Mouse (Mus musculus) liver, postnatal 0 days (tissue): Measurements from ENCODE around the gene Trit1. TPM values are rescaled to one million over a fixed set of nuclear protein-coding genes. Genes with fewer than 3 reads are reported as not detected.

Experiments
- ATAC-seq: fragments of 200-750 bp; cut with Nextera tagmentation; 2 replicates; pipeline ENCODE4 v1.8.0; 2017; ENCODE audit warnings: mild to moderate bottlenecking, moderate library complexity
- DNase-seq: peaks from one replicate; pipeline ENCODE4 v3.0.0-alpha.2; 2016
- H3K27ac ChIP-seq: fragments of 300-500 bp; sonication (generic); 2 replicates; pipeline ENCODE4 v1.5.1; 2014; ENCODE audit warnings: antibody characterized with exemption, moderate library complexity, mild to moderate bottlenecking, low read depth
- H3K27me3 ChIP-seq: fragments of 300-500 bp; sonication (generic); 2 replicates; pipeline ENCODE4 v1.6.1; 2014; ENCODE audit warnings: low read length, control low read depth, mixed read lengths; ENCODE audit not compliant: insufficient read depth
- H3K36me3 ChIP-seq: fragments of 300-500 bp; sonication (generic); replicated peaks from 2 replicates; pipeline ENCODE4 v1.6.1; 2014; ENCODE audit warnings: mild to moderate bottlenecking, control low read depth, low read length, moderate library complexity, mixed read lengths; ENCODE audit not compliant: insufficient read depth
- H3K4me1 ChIP-seq: fragments of 300-500 bp; sonication (generic); 2 replicates; pipeline ENCODE4 v1.6.1; 2014; ENCODE audit warnings: antibody characterized with exemption, mild to moderate bottlenecking, control low read depth; ENCODE audit not compliant: insufficient read depth
- H3K4me2 ChIP-seq: fragments of 300-500 bp; sonication (generic); 2 replicates; pipeline ENCODE4 v1.6.1; 2014; ENCODE audit warnings: low read depth, mild to moderate bottlenecking, low read length, moderate library complexity, mixed read lengths
- H3K4me3 ChIP-seq: fragments of 300-500 bp; sonication (generic); 2 replicates; pipeline ENCODE4 v1.5.1; 2014; ENCODE audit warnings: low read depth, low read length
- H3K9ac ChIP-seq: fragments of 300-500 bp; sonication (generic); replicated peaks from 2 replicates; pipeline ENCODE4 v1.6.1; 2014; ENCODE audit warnings: mild to moderate bottlenecking, moderate library complexity
- H3K9me3 ChIP-seq: fragments of 300-500 bp; sonication (generic); 2 replicates; pipeline ENCODE4 v1.6.1; 2016; ENCODE audit warnings: mild to moderate bottlenecking, control low read depth, low read length, mixed read lengths
- CTCF ChIP-seq: sonication (generic); IDR thresholded peaks from 2 replicates; pipeline ENCODE4 v1.5.1; 2016; ENCODE audit warnings: antibody characterized with exemption, low read depth
- EP300 ChIP-seq: IDR thresholded peaks from 2 replicates; pipeline ENCODE4 v1.6.1; 2016; ENCODE audit warnings: antibody characterized with exemption, low read depth, mild to moderate bottlenecking
- WGBS: fragments of 180-500 bp; shearing (Covaris S2); extraction: QIAGEN DNeasy Blood & Tissue Kit; methylation state at CpG from one replicate; pipeline ENCODE4 v1.1.7; 2014; ENCODE audit not compliant: insufficient replicate concordance; 5-methylcytosine and 5-hydroxymethylcytosine counted together
- polyA plus RNA-seq: library from polyadenylated mRNA; unstranded; fragments of >200 nt; fragmentation: Nextera tagmentation; extraction: Ambion mirVana; gene quantifications from 2 replicates; pipeline ENCODE4 v1.2.1, GENCODE M21; 2015

Gene Trit1
- polyA plus RNA-seq, 1 experiment from 2014 or later = 7.5 TPM

DNA sequence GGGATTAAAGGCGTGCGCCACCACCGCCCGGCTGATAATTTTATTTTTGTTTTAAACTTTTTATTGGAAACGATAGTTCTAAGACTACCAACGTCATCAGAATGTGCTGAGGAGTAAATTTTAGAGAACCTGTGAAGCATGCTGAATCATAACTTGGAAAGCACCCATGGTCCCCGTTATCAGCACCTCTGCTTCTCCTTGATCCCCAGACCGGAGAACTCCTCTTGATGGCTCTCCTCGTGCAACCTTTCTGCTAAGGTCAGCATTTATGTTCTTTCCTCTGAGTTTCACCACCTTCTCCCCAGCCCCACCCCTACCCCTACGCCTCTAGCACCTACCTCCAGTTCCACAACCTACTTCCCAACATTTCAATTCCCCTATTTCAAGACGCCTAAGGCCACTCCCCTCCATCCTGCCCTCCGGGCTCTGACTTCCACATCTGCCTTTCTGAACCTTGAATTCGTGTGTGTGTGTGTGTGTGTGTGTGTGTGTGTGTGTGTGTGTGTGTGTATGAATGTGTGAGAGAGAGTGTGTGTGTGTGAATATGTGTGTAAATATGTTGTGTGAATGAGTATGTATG, 67.0 kb downstream of the Trit1 start:
- Histone ChIP-seq H3K9me3 (no peaks in the 10 kb centered on the region), H3K9ac (no peak overlapping the region), H3K27ac (no peak overlapping the region), H3K27me3 (no peaks in the 10 kb centered on the region), H3K4me2 (no peak overlapping the region), H3K36me3 (no peaks in the 10 kb centered on the region), H3K4me3 (no peak overlapping the region), H3K4me1 (no peaks in the 10 kb centered on the region)
- TF ChIP-seq EP300 = no peak
- TF ChIP-seq CTCF = no peak
- DNase-seq (no peak), ATAC-seq (peak; percentile 20; the same call in 1 of the 2 replicates)
- WGBS = 54% methylated on average over 13 of the region's 13 CpGs

DNA sequence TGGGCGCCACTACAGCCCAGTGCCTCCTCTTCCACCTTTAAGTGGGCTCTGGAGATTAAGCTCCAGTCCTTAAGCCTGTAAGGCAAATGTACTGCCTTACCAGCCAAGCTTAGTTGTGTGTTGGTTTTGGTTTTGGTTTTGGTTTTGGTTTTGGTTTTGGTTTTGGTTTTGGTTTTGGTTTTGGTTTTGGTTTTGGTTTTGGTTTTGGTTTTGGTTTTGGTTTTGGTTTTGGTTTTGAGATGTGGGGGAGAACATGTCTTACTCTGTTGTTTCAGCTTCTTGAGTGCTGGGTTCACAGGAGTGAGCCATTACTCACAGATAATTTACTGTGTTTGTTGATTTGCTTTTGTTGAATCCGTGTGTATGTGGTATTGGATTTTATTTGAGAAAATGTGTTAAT, 68.9 kb downstream of the Trit1 start:
- Histone ChIP-seq H3K4me2 (no peak overlapping the region), H3K4me3 (no peak overlapping the region), H3K4me1 (no peaks in the 10 kb centered on the region), H3K9me3 (no peaks in the 10 kb centered on the region), H3K36me3 (no peaks in the 10 kb centered on the region), H3K27me3 (no peaks in the 10 kb centered on the region), H3K27ac (no peak overlapping the region), H3K9ac (no peak overlapping the region)
- ATAC-seq (no peak), DNase-seq (no peak)
- WGBS = 72% methylated on average over 2 of the region's 2 CpGs
- TF ChIP-seq CTCF = no peak
- TF ChIP-seq EP300 = no peak

- Histone ChIP-seq H3K27ac (no peak overlapping the region), H3K4me3 (no peak overlapping the region), H3K9me3 (no peaks in the 10 kb centered on the region), H3K27me3 (no peaks in the 10 kb centered on the region), H3K4me2 (no peak overlapping the region), H3K4me1 (no peaks in the 10 kb centered on the region), H3K9ac (no peak overlapping the region), H3K36me3 (no peaks in the 10 kb centered on the region)
- DNase-seq (no peak), ATAC-seq (no peak)
- WGBS = 83% methylated on average over 4 of the region's 4 CpGs
- TF ChIP-seq CTCF (peak; percentile 19; the same call in 1 of the 2 replicates), EP300 (no peak)
These were observed 70.0 kb downstream of the Trit1 start for GRCm38 (mm10) chr4:123086381-123086780.

- H3K27ac ChIP-seq = peak overlapping the region; percentile 64; the same call in 1 of the 2 replicates
- no peaks in the 10 kb centered on the region for H3K36me3 ChIP-seq
- no peak overlapping the region for H3K4me2 ChIP-seq
- no peak for DNase-seq
- H3K9ac ChIP-seq = no peak overlapping the region
- no peaks in the 10 kb centered on the region; the same call in 1 of the 2 replicates for H3K4me1 ChIP-seq
- no peaks in the 10 kb centered on the region for H3K9me3 ChIP-seq
- TF ChIP-seq CTCF (no peak), EP300 (no peak)
- ATAC-seq = peak; percentile 41
- WGBS = 59% methylated on average over 5 of the region's 5 CpGs
- no peak overlapping the region for H3K4me3 ChIP-seq
- H3K27me3 ChIP-seq = no peaks in the 10 kb centered on the region
These were observed 76.2 kb downstream of the Trit1 start for GRCm38 (mm10) chr4:123092621-123093020.

DNA sequence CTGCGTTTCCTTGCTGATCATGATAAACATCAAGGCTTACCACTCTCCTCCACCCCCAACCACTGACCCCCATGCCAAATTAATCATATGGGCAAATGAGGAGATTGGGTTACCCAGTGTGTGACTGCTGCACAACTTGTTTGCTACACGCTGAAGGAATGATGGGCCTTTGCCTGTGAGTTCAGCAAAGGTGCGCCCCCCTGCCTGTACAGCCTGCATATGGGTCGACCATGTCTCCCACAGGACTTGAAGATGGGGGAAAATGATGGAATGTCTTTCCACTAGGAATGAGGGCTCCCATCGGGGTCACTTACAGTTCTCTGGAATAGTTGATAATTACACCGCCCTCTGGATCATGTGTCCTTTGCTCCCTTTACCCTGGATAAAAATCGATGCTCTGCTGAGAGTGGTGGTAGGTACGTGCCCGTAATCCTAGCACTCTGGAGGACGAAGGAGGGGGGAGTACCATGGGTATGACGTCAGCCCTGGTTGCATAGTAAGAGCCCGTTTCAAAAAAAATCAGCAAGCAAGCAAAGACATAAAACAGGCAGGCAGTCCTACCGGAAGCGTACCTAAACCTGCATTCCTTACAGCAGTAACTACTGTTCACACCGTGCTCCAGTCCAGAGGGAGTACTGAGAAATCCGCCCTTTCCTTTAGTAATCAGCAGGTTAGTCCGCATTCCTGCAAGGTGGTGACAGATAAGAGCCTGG, 76.8 kb downstream of the Trit1 start:
- DNase-seq (peak; percentile 54), ATAC-seq (peak; percentile 96)
- Histone ChIP-seq H3K27ac (peak overlapping the region; percentile 64; the same call in 1 of the 2 replicates), H3K4me1 (no peaks in the 10 kb centered on the region; the same call in 1 of the 2 replicates), H3K9me3 (no peaks in the 10 kb centered on the region), H3K4me3 (peak overlapping the region; percentile 12; the same call in 1 of the 2 replicates), H3K27me3 (no peaks in the 10 kb centered on the region), H3K9ac (no peak overlapping the region), H3K36me3 (no peaks in the 10 kb centered on the region), H3K4me2 (peak overlapping the region; percentile 39)
- no peak for TF ChIP-seq CTCF
- peak; percentile 51; the same call in 1 of the 2 replicates for TF ChIP-seq EP300
- WGBS = 41% methylated on average over 17 of the region's 17 CpGs

- 54% methylated on average over 8 of the region's 9 CpGs for WGBS
- H3K27me3 ChIP-seq = no peaks in the 10 kb centered on the region
- no peak overlapping the region for H3K9ac ChIP-seq
- peak overlapping the region; percentile 39 for H3K4me2 ChIP-seq
- TF ChIP-seq CTCF (no peak), EP300 (no peak)
- DNase-seq (no peak), ATAC-seq (peak; percentile 57)
- no peaks in the 10 kb centered on the region for H3K9me3 ChIP-seq
- peak overlapping the region; percentile 45; the same call in 1 of the 2 replicates for H3K27ac ChIP-seq
- no peaks in the 10 kb centered on the region; the same call in 1 of the 2 replicates for H3K4me1 ChIP-seq
- peak overlapping the region; percentile 12; the same call in 1 of the 2 replicates for H3K4me3 ChIP-seq
- no peaks in the 10 kb centered on the region for H3K36me3 ChIP-seq
These were observed 77.5 kb downstream of the Trit1 start for GRCm38 (mm10) chr4:123093869-123094268.

Other genes starting within 250 kb of the Trit1 start
- gene Ppt1, start 180.4 kb upstream of the Trit1 start, polyA plus RNA-seq = 18.6 and 20.3 TPM in 2 replicates
- 22.3 and 28.4 TPM in 2 replicates for gene Cap1, start 130.5 kb upstream of the Trit1 start, polyA plus RNA-seq
- not detected in 2 replicates for gene Mfsd2a, start 55.4 kb upstream of the Trit1 start, polyA plus RNA-seq
- gene Mycl, start 20.9 kb upstream of the Trit1 start, polyA plus RNA-seq = 1.2 and 1.5 TPM in 2 replicates
- 0.07 and 0.09 TPM in 2 replicates for gene Bmp8b, start 88.6 kb downstream of the Trit1 start, polyA plus RNA-seq
- not detected in 2 replicates for gene Oxct2b, start 99.7 kb downstream of the Trit1 start, polyA plus RNA-seq
- 25.4 and 26.6 TPM in 2 replicates for gene Ppie, start 123.4 kb downstream of the Trit1 start, polyA plus RNA-seq
- gene Hpcal4, start 166.6 kb downstream of the Trit1 start, polyA plus RNA-seq = not detected in 2 replicates
- gene Nt5c1a, start 184.9 kb downstream of the Trit1 start, polyA plus RNA-seq = not detected in 2 replicates
- 0.78 and 0.81 TPM in 2 replicates for gene Heyl, start 217.0 kb downstream of the Trit1 start, polyA plus RNA-seq
- gene Pabpc4, start 245.8 kb downstream of the Trit1 start, polyA plus RNA-seq = 31.5 and 33.2 TPM in 2 replicates